Mouse (Mus musculus) large intestine, adult 2 months (tissue): ENCODE results near the gene Rpusd3. TPM values are rescaled to one million over a fixed set of nuclear protein-coding genes. Genes with fewer than 3 reads are reported as not detected.

Experiments
- DNase-seq: peaks from one replicate; pipeline ENCODE4 v3.0.0-alpha.2; 2012; ENCODE audit warnings: low read depth, low spot score
- WGBS: fragments of 180-500 bp; shearing (Covaris S2); methylation state at CpG from one replicate; pipeline ENCODE4 v1.1.7; 2018; 5-methylcytosine and 5-hydroxymethylcytosine counted together
- polyA plus RNA-seq: library from polyadenylated mRNA; depleted of rRNA; stranded (reverse); fragments of >200 nt; gene quantifications from 2 replicates; pipeline ENCODE4 v1.2.3, GENCODE M21; 2012

Rpusd3 gene
- polyA plus RNA-seq, 1 experiment = 48.7 TPM

DNA sequence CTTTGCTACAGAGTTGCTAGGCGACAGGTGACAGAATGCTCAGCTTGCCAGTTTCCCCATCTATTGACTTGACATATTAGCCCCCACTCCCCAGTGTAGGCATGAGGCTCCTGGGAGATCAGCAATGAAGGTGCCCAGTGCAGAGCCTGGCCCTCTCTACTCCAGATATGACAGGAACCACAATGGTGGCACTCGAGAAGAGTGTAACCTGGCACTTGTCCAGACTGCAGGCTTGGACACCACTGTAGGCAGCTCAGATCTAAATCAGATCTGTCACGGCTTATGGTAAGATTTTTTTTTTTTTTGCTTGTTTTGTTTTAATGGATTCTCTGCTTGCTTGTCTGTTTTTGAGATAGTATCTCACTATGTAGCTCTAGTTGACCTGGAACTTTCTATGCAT, 14.5 kb upstream of the Rpusd3 start:
- no peak for DNase-seq
- 75% methylated on average over 3 of the region's 3 CpGs for WGBS

DNA sequence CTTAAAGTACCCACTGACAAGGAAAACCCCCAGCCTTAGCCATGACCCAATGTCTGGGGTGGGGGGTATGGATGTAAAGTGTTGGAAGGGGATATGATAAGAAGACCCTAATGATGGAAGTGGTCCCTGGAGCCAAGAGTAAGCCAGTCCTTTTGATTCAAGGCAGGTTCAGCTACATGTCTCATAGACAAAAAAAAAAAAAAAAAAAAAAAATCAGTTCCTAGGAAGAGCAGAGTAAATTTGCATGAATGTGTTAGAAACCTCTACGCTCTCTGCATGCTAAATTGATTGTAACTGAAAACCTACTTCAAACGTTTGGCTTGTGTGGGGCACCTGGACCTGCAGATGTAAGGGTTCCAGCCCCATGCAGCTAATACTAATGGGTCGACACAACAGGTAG, 12.7 kb upstream of the Rpusd3 start:
- no peak for DNase-seq
- WGBS = 63% methylated on average over 3 of the region's 3 CpGs

DNA sequence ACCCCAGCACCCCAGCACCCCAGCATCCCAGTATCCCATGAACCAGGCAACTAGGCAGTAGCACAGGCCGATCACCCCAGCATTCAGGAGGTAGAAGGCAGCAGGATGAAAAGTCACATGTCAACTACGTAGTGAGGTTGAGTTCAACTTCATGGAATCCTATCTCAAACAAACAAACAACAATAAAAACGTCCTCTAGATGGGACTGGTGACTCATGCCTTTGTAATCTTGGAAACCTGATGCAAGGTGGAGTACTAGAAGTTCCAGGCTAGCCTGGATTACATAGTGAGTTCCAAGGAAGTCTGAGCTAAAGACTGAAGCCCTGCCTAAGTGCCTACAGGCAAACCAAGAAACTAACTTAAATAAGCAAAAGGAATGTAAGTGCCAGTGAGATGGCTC, 11.7 kb upstream of the Rpusd3 start:
- 30% methylated on average over 3 of the region's 3 CpGs for WGBS
- peak; percentile 28 for DNase-seq

DNA sequence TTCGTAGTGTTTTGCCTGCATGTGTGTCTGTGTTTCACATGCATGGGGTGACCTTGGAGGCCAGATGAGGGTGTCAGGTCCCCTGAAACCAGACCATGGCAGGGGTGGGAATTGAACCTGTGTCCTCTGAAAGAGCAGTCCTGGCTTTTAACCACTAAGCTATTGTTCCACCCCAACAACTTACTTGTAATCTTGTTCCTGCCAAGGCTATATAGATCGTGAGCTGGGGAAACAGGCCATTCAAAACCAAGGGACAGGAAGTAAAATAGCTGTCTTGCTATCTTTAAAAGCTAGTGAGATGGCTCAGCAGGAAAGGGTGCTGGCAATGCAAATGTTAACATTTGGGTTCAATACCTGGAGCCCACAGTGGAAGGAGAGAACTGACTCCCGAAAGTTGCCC, 10.8 kb upstream of the Rpusd3 start:
- DNase-seq = no peak
- 66% methylated on average over 3 of the region's 3 CpGs for WGBS

DNA sequence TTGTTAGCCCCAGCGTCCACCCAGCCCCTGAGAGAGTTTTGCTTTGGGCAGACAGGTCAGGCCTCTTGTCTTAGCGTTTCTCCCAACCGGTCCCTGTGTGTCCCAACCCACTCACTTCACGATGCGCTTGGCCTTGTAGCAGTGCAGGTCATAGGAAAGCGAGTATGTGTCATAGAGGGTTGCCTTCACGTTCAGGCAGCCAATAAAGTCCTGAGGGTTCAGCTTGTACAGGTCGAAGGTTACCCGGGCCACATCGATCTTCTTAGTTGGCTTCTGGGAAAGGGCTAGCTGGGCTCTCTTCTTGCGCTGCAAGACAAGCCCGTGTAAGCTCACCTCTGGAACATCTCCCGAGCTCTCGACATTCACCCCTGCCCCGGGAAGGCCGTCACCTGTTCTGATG, 8.9 kb upstream of the Rpusd3 start:
- no peak for DNase-seq
- 89% methylated on average over 16 of the region's 16 CpGs for WGBS

DNA sequence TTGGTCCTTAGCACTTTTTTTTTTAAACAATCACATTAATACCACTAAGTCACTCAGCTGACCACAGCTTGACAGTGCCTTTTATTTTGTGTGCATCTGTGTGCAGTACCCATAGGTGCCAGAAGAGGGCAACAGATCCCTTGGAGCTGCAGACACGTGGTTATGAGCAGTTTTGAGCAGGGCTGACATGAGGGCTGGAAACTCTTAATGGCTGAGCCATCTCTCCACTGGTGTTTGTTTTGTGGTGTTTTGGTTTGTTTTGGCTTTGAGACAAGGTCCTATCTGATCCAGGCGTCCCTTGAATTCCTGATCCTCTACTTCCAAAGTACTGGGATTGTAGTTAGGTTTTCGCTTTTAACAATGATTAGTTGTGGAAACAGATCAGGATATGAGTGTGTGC, 8.3 kb upstream of the Rpusd3 start:
- no peak for DNase-seq
- 40% methylated on average over 3 of the region's 3 CpGs for WGBS

DNA sequence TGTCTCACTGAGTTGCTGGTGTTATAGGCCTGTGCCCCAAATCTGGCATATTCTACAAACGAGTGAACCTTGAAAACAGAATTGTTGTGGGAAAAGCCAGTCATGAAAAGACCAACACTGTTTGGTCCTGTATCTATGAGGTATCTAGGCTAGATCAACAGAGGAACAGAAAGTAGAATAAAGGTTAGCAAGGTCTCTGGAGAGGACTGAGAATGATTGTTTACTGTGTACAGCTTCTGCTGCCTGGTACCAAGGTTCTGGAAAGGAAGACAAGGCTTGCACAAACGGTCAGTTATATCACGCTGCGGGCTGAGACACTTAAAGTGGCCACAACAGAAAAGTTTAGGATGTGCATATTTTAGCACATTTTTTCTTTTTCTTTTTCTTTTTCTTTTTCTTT, 7.6 kb upstream of the Rpusd3 start:
- DNase-seq = no peak
- 87% methylated on average over 4 of the region's 4 CpGs for WGBS

DNA sequence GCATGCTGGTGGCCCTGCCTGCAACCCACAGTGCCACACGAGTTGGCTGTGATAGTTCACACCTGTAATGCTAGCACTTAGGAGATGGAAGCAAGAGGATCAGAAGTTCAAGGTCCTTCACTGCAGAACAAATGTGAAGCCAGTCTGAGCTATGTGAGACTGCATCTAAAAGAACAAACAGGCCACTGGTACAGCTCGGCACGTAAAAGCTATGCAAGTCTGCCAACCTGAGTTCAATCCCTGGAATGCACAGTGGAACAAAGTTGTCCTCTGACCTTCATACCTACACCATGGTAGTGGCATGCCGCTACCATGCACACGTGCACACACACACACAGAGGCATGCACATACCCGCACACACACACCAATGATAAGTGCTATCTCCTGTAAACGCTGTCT, 5.0 kb upstream of the Rpusd3 start:
- DNase-seq = no peak
- WGBS = 80% methylated on average over 7 of the region's 7 CpGs

DNA sequence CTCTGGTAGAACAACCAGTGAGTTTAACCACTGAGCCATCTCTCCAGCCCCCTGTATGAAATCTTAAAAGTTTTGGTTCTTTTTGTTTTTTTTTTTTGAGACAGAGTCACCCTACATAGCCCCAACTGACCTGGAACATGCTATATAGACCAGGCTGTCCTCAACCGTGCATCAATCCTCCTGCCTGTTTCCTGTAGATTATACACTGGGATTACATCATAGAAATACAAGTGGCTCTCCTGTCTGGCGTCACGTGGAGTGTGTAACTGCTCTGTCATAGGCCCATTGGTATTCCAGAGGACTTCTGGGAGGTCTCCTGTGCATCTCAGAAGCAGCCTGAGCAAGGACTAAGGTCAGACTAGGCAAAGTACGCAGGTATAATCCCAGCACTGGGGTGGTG, 3.9 kb upstream of the Rpusd3 start:
- WGBS = 63% methylated on average over 4 of the region's 4 CpGs
- DNase-seq = no peak

DNA sequence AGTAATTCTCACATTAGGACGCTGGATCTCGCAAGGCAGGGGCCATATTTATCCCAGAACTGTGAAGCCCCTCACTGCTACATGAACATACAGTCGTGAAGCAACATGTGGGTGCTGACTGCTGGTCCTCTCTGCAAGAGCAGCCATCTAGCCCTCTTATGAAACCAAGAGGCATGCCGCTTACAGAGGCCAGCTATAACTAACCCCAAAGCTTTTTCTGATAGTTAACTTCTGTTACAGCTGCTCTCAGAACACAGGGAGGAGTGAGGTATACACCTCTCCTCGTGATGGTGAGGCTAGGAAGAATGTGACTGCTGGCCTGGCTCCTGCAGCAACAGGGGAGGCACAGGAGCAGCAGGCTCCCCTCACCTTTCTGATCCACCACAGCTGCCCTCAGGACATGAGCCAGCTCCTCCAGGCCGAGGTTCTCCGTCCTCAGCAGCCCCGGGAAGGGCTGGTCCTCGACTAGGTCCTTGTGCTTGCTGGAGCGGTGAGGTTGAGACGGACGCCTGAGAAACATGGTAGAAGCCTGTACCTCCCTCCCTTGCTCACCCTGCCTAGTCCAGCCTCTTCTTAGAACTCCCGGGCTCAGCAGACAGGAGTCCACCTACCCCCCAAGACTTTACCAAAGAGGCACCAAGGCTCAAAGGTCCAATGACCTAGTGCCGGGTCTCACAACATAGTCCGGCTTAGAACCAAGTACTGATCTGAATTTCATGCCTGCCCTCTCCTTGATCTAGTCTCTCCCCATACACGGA, 520 bp downstream of the Rpusd3 start:
- WGBS = 8% methylated on average over 16 of the region's 16 CpGs
- no peak for DNase-seq

DNA sequence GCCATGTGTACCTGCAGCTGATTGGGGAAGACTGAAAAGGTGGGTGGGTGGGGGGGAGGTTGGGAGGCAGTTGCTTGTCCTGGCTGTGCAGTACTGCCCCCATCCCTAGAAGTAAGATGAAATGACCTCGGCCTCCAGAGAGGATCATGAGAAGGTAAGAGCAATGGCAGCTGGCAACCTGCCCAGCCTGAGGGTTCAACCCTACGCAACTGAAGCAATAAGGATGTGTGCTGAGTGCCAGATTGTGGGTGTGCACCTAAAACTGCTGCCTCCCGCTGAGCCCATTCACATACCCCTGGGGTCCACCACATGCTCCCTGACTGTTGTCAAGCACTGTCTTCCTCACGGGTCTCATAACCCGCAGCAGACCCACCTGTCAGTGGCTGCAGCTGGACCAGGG, 2.7 kb downstream of the Rpusd3 start:
- 33% methylated on average over 5 of the region's 5 CpGs for WGBS
- peak; percentile 64 for DNase-seq

DNA sequence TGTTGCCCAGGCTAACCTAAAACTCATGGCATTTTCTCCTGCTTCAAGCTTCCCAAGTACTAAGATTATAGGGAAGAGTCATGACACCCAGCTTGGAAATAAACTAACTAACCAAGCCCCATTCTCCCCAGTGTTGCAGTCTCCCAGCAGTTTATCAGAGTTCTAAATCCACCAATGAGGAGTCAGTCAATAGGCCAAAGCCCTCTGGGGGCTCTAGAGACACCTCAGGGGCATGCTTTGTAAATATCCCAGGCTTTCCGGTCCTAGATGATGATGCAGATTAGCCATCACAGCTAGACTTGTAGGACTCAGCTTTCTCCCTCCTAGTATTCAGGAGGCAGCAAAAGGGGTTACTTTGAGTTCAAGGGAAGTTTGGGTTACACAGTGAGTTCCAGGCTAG, 9.1 kb downstream of the Rpusd3 start:
- WGBS = 62% methylated on average over 1 of the region's 1 CpGs
- DNase-seq = no peak

DNA sequence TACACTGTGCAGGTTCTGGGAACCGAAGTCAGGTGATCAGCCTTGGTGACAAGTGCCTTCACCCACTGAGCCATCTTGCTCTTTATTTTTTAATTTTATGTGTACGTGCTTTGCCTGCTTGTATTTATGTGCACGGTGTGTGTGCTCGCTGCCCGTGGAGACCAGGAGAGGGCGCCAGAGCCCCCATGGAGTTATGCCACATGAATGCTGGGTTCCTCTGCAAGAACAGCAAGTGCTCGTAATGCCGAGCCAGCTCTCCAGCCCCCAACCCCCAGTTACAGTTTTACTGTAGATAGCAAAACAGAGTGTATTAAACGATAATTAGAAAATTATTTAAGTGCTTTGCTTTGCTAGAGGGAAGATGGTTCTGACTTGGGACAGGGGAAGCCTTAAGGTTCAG, 12.5 kb downstream of the Rpusd3 start:
- WGBS = 91% methylated on average over 9 of the region's 9 CpGs
- no peak for DNase-seq

DNA sequence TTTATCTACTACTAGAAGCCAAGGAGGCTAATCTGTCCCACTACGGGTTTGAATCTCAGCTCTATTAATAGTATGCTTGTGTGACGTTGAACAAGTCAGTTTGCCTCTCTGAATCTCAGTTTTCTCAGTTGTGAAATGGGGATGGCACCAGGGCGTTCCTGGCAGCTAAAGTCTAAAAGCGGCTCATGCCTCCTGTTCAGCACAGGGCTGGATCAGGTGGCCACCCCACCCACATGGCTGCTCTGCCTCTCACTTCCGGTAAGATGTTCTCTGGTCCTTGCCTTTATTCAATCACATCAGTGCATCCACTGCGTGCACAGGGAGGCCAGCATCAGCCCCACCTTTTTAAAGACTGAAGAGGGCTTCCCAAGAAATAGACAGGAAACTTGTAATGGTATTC, 13.7 kb downstream of the Rpusd3 start:
- WGBS = 87% methylated on average over 6 of the region's 6 CpGs
- DNase-seq = no peak

DNA sequence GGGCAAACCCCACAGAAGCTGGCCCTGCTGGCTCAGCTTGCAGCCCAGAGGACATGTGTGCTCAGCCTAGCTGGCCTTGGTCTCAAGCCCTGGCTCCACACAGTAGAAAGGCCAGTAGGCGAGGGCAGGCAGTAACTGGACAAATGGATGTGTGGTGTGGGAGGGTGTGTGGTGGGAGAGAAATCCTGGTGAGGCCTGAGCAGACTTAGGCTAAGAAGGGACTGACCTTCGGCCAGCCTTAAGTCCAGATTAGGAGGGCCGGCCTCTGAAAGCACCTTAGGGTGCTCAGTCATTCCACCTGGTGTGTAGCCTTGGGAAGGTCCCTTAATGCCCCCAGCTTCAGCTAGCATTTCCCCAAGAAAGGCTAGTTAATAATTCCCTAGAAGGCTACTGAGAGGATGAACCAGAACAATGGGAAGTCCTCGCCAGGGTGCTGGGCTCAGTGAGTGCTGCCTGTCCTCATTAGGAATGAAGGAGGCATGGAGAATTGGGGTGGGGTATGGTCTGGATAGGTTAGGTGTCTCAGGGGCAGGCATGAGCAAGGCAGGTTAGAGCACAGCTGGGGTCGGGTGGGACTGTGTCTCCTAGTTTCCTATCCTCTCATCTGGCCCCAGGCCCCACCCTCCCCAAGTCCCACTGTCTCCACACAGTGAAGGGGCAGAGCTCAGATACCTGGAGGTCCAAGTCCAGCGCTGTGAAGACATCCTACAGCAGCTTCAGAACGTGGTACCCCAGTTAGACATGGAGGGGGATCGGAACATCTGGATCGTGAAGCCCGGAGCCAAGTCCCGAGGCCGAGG, 14.3 kb downstream of the Rpusd3 start:
- WGBS = 63% methylated on average over 12 of the region's 12 CpGs
- DNase-seq = no peak

DNA sequence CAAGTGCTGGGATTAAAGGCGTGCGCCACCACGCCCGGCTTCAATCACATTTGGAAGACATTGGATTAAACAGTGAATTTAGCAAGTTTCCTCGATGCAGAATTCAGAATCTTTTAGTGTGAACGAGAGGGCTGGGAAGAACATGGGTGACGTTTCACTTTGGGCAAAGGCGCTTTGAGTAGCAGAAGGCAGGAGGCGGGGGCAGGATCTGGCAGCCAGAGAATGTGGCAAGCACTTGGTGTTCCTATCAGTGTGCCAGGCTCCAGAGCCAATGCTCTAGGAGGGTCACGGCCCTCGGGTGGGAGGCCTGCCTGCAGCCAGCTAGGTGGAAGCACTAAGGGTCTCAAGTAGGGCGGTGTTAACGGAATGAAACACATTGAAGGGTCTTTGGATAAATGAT, 17.0 kb downstream of the Rpusd3 start:
- WGBS = 94% methylated on average over 13 of the region's 13 CpGs
- DNase-seq = no peak

DNA sequence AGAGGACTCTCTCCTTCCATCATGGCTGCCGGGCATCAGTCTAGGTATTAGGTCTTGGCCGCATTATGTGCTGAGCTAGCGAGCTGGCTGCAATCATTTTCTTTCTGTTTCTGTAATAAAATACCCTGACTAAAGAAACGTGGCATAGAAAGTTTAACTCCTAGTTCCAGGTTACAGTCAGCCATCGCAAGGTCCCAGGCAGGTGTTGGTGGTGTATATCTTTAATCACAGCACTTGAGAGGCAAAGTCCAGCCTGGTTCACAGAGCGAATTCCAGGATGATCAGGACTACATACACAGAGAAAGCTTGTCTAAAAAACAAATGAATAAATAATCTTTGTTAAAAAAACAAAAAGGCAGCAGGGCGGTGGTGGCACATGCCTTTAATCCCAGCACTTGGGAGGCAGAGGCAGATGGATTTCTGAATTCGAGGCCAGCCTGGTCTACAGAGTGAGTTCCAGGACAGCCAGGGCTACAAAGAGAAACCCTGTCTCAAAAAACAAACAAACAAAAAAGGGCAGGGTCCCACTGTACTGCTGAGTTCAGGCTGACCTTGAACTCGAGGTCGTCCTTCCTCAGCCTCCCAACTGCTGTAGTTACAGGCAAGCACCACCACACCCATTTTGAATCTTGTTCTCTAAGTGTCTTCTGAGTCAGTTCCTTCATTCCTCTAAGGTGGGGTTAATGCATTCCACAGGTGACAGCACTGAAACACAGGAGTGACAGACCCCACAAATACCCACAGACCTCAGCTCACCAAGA, 22.7 kb downstream of the Rpusd3 start:
- no peak for DNase-seq
- WGBS = 53% methylated on average over 10 of the region's 10 CpGs

DNA sequence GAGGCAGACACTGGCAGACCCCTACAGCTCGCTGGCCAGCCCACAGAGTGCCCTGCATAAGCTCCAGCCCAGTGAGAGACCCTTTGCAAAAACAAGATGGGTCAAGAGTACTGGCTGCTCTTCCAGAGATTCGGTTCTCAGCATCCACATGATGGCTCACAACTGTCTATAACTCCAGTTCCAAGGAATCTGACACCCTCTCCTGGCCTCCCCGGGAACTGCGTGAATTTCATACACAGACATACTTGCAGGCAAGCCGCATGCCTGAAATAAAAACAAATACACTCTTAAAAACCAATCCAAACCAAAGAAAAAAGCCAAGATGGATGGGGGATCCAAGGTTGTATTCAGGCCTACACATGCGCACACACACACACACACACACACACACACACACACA, 23.6 kb downstream of the Rpusd3 start:
- DNase-seq = no peak
- WGBS = 91% methylated on average over 6 of the region's 6 CpGs

DNA sequence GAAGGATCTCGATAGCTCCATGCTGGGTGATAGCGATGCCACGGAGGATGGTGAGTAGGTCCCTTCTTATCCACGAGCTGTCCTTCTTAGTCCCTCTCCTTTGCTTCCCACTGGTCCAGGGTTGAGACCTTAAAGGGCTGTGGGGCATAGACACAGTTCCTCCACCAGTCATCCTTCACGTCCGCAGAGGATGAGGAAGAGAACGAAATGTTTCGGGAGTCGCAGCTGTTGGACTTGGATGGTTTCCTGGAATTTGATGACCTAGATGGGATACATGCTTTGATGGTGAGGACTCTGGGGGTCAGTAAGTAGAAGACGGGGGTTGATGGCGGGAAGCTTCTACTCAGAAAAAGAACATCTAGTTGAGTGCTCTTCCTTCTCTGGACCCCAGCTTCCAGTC, 24.3 kb downstream of the Rpusd3 start:
- DNase-seq = no peak
- WGBS = 89% methylated on average over 11 of the region's 11 CpGs

DNA sequence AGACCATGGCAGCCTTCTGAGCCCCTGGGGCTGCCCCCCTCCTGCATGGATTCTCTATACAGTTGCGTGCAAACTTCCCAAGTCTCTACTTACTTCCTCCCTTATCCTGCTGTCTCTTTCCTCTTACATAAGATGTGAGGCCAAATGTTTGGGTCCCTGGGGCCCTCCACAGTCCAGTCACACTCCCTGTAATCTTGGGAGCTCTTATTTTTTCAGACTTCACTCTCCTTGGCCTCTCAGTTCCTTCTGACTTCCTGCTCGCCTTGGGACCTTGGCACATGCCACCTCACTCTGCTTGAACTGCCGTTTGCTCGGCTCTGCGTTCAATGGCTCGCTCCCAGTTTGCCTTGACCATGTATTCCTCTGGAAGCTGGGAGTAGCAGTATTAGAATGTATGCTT, 25.2 kb downstream of the Rpusd3 start:
- WGBS = 83% methylated on average over 6 of the region's 6 CpGs
- DNase-seq = no peak
